Mouse (Mus musculus): Measurements from ENCODE around the gene Gm5788.

DNA sequence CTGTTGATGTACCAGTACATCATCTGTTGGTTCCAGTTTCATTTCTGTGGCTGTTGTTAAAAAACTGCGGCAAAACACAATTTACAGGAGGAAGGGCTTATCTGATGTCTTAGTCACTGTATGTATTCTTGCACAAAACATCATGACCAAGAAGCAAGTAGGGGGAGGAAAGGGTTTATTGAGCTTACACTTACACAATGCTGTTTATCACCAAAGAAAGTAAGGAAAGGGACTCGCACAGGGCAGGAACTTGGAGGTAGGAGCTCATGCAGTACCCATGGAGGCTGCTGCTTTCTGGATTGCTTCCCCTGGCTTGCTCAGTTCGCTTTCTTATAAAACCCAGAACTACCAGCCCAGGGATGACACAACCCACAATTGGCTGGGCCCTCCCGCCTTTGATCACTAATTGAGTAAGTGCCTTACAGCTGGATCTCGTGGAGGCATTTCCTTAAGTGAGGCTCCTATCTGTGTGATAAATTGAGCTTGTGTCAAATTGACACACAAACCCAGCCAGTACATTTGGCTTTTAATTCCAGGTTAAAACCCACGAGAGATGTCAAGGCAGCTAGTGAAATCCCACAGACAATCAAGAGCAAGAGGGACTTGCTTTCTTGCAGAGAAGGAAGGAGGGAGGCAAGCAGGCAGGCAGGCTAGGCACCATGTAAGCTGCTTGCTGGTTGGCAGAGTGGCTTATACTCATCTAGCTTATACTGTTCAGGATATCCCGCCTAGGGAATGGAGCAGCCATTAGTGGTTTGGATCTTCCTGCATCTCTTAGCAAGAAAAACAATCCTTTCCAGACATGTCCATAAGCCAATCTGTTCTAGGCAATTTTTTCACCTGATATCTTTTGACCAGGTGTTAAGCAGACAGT is 24.0 kb upstream of the Gm5788 start:
- TF ChIP-seq POLR2A (IDR thresholded peaks at IDR 0.05; ENCODE audit: borderline replicate concordance, extremely low read depth, low read depth, low read length): no peak
- no peak for TF ChIP-seq CTCF (IDR thresholded peaks at IDR 0.05; ENCODE audit: insufficient read depth, low read length)
